Mouse (Mus musculus) hindbrain, postnatal 0 days (tissue): ENCODE data around the gene Rsbn1. TPM values are rescaled to one million over a fixed set of nuclear protein-coding genes. Genes with fewer than 3 reads are reported as not detected.

Source experiments
- ATAC-seq: fragments of 200-750 bp; cut with Nextera tagmentation; 2 replicates; pipeline ENCODE4 v1.8.0; 2017; ENCODE audit warnings: mild to moderate bottlenecking, moderate TSS enrichment, moderate library complexity
- DNase-seq: peaks from one replicate; pipeline ENCODE4 v3.0.0-alpha.2; 2015; ENCODE audit warnings: low spot score
- H3K27ac ChIP-seq: fragments of 300-500 bp; sonication (generic); 2 replicates; pipeline ENCODE4 v1.5.1; 2014; ENCODE audit warnings: mild to moderate bottlenecking
- H3K27me3 ChIP-seq: fragments of 300-500 bp; sonication (generic); 2 replicates; pipeline ENCODE4 v1.6.1; 2014; ENCODE audit warnings: low read length, mixed read lengths; ENCODE audit not compliant: insufficient read depth
- H3K36me3 ChIP-seq: fragments of 300-500 bp; sonication (generic); 2 replicates; pipeline ENCODE4 v1.6.1; 2014; ENCODE audit warnings: low read length, mixed read lengths; ENCODE audit not compliant: insufficient read depth
- H3K4me1 ChIP-seq: fragments of 300-500 bp; sonication (generic); 2 replicates; pipeline ENCODE4 v1.6.1; 2014; ENCODE audit warnings: antibody characterized with exemption, low read length, mixed read lengths; ENCODE audit not compliant: insufficient read depth
- H3K4me2 ChIP-seq: fragments of 300-500 bp; sonication (generic); 2 replicates; pipeline ENCODE4 v1.6.1; 2014; ENCODE audit warnings: low read depth, mild to moderate bottlenecking, low read length, moderate library complexity, mixed read lengths
- H3K4me3 ChIP-seq: fragments of 300-500 bp; sonication (generic); 2 replicates; pipeline ENCODE4 v1.5.1; 2014; ENCODE audit warnings: low read length
- H3K9ac ChIP-seq: fragments of 300-500 bp; sonication (generic); replicated peaks from 2 replicates; pipeline ENCODE4 v1.6.1; 2014; ENCODE audit warnings: mild to moderate bottlenecking, low read length, moderate library complexity, mixed read lengths
- H3K9me3 ChIP-seq: fragments of 300-500 bp; sonication (generic); 2 replicates; pipeline ENCODE4 v1.6.1; 2016; ENCODE audit warnings: low read length, mixed read lengths
- CTCF ChIP-seq: IDR thresholded peaks from 2 replicates; pipeline ENCODE4 v1.5.1; 2016; ENCODE audit warnings: antibody characterized with exemption, control low read depth, low read depth
- whole genome bisulfite sequencing: fragments of 180-500 bp; shearing (Covaris S2); extraction: QIAGEN DNeasy Blood & Tissue Kit; methylation state at CpG from one replicate; pipeline ENCODE4 v1.1.7; 2014; 5-methylcytosine and 5-hydroxymethylcytosine counted together
- polyA plus RNA-seq: library from polyadenylated mRNA; unstranded; fragments of >200 nt; fragmentation: Nextera tagmentation; extraction: Ambion mirVana; gene quantifications from 2 replicates; pipeline ENCODE4 v1.2.1, GENCODE M21; 2015
- total RNA-seq: library from RNA; depleted of rRNA; stranded (reverse); fragments of >200 nt; gene quantifications from 2 replicates; pipeline ENCODE4 v1.2.3, GENCODE M21; 2014

The Rsbn1 gene
- total and polyA plus RNA-seq, 2 experiments from 2014 or later, result 17.7 to 28.2 TPM

DNA sequence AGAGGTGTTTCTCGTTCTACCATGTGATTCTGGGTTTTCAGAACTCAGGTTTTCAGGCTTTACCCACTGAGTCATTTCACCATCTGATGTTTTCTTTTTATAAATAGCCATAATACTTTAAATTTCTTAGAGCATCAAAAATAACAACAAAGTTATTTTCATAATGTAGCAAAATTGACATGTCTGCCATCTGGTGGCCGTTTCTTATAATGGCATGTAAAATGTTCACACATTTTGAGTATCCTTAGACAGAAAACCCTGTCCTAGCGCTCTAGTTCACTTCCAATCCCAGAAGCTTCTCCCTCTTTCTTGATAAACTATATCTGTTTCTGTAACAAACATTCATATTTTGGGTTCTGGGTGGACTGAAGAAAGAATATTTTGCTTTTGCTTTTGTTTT is 26.3 kb upstream of the Rsbn1 start:
- 26% methylated on average over 3 of the region's 3 CpGs for WGBS
- no peak for ATAC-seq

DNA sequence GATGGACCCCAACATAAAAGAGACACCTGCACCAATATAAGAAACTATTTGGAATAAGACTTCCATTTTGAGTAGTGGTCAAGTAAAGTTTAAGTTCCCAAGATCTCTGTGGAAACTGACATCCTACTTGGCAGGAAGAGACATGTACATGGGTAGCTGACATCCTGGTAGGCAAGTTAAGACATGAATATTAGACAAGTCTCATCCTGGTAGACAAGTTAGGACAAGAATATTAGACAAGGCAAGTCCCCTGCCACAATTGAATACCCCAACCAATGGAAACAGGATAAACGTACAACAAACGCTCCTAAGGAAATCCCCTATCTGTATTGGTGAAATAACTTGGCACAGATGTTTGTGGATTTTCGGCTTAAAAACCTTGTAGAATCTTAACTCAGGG is 20.5 kb upstream of the Rsbn1 start:
- 88% methylated on average over 3 of the region's 3 CpGs for WGBS
- no peak overlapping the region for H3K9ac ChIP-seq

More for the DNA sequence above, 26.3 kb upstream of the Rsbn1 start:
- no peak overlapping the region for H3K4me2 ChIP-seq
- DNase-seq, result peak; percentile 77
- no peak overlapping the region for H3K4me3 ChIP-seq
- no peaks in the 10 kb centered on the region for H3K27me3 ChIP-seq
- no peaks in the 10 kb centered on the region for H3K4me1 ChIP-seq
- no peak overlapping the region for H3K27ac ChIP-seq
- H3K36me3 ChIP-seq, result no peaks in the 10 kb centered on the region
- H3K9ac ChIP-seq, result no peak overlapping the region
- TF ChIP-seq CTCF, result peak; percentile 72
- H3K9me3 ChIP-seq, result no peaks in the 10 kb centered on the region

DNA sequence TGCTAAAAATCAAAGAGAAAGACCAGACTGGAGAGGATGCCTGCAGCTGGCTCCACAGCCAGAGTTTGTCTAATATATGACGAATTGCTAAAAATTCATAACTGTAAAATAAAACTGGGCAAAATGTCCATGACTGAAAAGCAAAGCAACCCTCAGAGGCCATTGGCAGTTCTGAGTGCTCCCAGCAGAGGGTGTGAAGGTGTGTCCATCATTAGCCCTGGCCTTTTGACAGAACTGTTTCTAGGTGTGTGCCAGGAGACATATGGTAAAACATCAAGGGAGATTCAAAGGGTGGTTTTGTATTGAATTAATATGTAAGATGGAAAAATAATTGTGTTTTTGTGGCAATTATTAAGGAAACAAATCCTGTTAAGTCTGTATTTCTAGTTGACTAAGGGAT is 9.2 kb upstream of the Rsbn1 start:
- no peaks in the 10 kb centered on the region for H3K27me3 ChIP-seq
- ATAC-seq (no peak), DNase-seq (peak; percentile 27)
- H3K36me3 ChIP-seq, result no peaks in the 10 kb centered on the region
- H3K9ac ChIP-seq, result no peak overlapping the region
- WGBS, result 86% methylated on average over 1 of the region's 1 CpGs
- no peaks in the 10 kb centered on the region for H3K4me1 ChIP-seq
- no peak overlapping the region for H3K27ac ChIP-seq
- TF ChIP-seq CTCF, result peak; percentile 55
- no peak overlapping the region for H3K4me2 ChIP-seq
- H3K4me3 ChIP-seq, result no peak overlapping the region
- H3K9me3 ChIP-seq, result no peaks in the 10 kb centered on the region

More for the DNA sequence above, 20.5 kb upstream of the Rsbn1 start:
- H3K36me3 ChIP-seq, result no peaks in the 10 kb centered on the region
- H3K9me3 ChIP-seq, result no peaks in the 10 kb centered on the region
- H3K4me1 ChIP-seq, result no peaks in the 10 kb centered on the region
- no peak for DNase-seq
- ATAC-seq, result no peak
- no peak overlapping the region for H3K27ac ChIP-seq
- no peak overlapping the region for H3K4me3 ChIP-seq
- TF ChIP-seq CTCF, result no peak
- H3K27me3 ChIP-seq, result no peaks in the 10 kb centered on the region
- H3K4me2 ChIP-seq, result no peak overlapping the region

DNA sequence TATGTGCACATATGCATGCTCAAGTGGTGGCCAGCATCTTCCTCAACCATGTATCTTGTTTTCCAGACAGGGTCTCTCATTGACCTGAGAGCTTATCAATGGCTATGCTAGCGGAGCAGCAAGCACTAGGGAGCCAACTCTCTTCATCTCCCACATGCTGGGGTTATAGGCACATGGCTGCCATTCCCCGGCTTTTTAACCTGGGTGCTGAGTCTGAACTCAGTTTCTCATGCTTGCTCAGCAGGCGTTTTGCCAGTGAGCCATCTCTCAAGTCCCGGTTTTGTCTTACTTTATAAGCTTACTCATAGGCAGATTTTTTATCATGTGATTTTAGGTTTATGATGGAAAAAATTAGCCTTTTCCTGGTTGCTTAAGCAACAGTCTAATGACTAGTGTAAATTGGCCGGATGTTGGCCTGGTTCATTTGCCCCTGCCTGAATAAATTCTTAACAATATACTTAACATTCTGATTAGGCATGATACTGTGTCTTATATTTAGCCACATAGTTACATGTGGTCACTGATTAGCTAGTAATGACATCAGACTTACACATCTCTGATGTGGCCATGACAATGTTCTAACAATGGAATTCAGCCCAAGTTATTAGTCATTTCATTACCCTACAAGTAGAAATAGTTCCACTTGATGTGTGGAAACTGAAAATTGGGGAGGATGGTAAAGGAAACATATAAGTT is 6.4 kb upstream of the Rsbn1 start:
- DNase-seq (no peak), ATAC-seq (no peak)
- no peak for TF ChIP-seq CTCF
- Histone ChIP-seq H3K9ac (no peak overlapping the region), H3K36me3 (no peaks in the 10 kb centered on the region), H3K27ac (no peak overlapping the region), H3K27me3 (no peaks in the 10 kb centered on the region), H3K4me2 (no peak overlapping the region), H3K4me3 (no peak overlapping the region), H3K9me3 (no peaks in the 10 kb centered on the region), H3K4me1 (no peaks in the 10 kb centered on the region)
- WGBS, result 79% methylated on average over 5 of the region's 5 CpGs

DNA sequence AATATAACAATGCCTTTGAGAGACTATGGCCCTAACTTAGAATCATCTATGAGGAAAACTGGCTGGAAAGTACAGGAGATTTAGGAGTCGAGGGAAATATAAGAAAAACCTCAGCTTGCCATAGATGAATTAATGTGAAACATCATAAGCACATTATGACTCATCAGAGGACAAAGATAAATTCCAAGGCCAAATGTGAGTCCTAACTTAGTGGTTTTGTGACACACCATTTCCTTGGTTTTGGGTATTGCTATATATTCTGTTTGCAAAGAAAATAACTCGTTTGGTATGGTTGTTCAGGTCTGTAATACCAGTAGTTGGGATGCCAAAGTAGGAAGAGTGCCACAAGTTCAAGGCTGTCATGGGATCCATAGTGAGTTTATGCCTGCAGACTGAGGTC is 5.1 kb upstream of the Rsbn1 start:
- ATAC-seq (no peak), DNase-seq (no peak)
- Histone ChIP-seq H3K4me3 (no peak overlapping the region), H3K36me3 (no peaks in the 10 kb centered on the region), H3K9me3 (no peaks in the 10 kb centered on the region), H3K27ac (no peak overlapping the region), H3K27me3 (no peaks in the 10 kb centered on the region), H3K9ac (no peak overlapping the region), H3K4me2 (no peak overlapping the region), H3K4me1 (no peaks in the 10 kb centered on the region)
- WGBS, result 64% methylated on average over 2 of the region's 2 CpGs
- no peak for TF ChIP-seq CTCF

DNA sequence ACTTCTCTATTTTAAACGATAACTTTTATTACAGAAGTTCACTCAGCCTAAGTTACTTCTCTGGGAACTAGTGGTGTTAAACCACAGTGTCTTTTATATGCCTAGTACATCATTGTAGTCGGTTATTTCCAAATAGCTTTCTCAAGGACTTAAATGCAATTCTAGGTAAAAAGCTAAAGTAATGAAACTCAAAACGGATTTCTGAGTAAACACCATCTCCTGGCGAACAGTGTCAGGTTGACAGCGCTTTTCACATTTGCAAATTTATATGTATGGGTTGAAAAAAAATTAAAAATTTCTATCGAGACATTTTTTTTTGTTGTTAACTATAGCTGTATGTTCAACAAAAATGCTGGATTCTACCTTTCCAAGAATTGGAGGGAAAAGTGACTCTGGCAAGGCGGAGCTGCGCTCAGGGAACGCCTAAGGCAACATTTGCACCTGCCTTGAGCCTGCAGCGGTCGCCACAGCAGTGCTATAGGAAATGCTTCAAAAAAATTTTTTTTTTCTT is 414 bp upstream of the Rsbn1 start:
- Histone ChIP-seq H3K4me1 (peaks cover 9% of the 10 kb centered on the region; the same call in 1 of the 2 replicates), H3K9me3 (no peaks in the 10 kb centered on the region), H3K4me3 (peak overlapping the region; percentile 98), H3K4me2 (peak overlapping the region; percentile 81), H3K27me3 (no peaks in the 10 kb centered on the region), H3K36me3 (no peaks in the 10 kb centered on the region), H3K9ac (peak overlapping the region; percentile 91; the same call in 1 of the 2 replicates), H3K27ac (peak overlapping the region; percentile 89; the same call in 1 of the 2 replicates)
- DNase-seq (no peak), ATAC-seq (0 out of 2 replicates have a peak, but pooled peaks have one; percentile 1)
- 0 out of 2 replicates have a peak, but pooled peaks have one; percentile 0 for TF ChIP-seq CTCF
- WGBS, result 4% methylated on average over 11 of the region's 11 CpGs
